Mouse (Mus musculus): ENCODE results near the gene Klc3.

Gene Klc3

GRCm38 (mm10) chr7:19359299-19359891, 44.5 kb downstream of the Klc3 start, which contains the start of the genes Cd3eap and Ppp1r13l:
Cd3eap (minus strand) TSS chr7:19359483.
Ppp1r13l (plus strand) TSS chr7:19359749.
- DNase-seq = peak; percentile 91

- DNase-seq = no peak
Measured at GRCm38 (mm10) chr7:19358634-19359033, 45.3 kb downstream of the Klc3 start.

- DNase-seq = no peak
Measured at GRCm38 (mm10) chr7:19357381-19358375, 46.2 kb downstream of the Klc3 start.

- DNase-seq = no peak
Measured at GRCm38 (mm10) chr7:19356311-19356710, 47.6 kb downstream of the Klc3 start.

DNA sequence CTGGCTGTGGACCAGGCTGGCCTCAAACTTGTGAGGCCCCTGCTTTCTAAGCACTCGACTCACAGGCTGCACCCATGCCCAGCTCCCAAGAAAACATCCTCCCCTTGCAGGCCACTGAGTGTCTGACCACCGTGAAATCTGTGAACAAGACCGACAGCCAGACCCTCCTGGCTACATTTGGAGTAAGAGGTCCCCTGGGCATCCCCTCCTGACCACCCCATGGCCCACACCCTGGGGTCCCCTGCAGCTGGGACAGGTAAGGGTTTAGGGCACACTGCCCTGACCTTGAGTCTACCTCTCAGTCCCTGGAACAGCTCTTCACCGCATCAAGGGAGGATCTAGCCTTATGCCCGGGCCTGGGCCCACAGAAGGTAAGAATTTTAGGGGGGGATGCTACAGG, 48.9 kb downstream of the Klc3 start:
- no peak for DNase-seq

DNA sequence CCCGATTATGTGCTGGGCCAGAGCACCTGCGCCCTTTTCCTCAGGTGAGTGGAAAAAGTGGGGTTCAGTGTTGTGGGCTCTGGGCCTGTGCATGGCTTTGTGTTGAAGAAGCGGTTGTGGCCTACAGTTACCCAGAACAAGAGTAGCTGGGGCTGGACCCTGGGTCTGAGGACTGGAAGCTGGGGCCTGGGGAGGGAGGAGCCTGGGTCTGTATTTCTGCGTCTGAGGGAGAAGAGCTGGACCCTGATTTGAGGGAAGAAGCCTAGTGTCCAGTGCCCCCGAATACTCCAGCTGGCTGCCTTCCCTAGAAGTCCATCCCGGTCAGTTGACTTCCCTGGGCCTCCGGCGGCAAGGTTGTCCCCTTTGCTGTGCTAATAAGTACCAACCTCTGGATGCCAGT, 53.7 kb downstream of the Klc3 start:
- DNase-seq = no peak

GRCm38 (mm10) chr7:19349188-19349915, 54.6 kb downstream of the Klc3 start:
- no peak for DNase-seq

GRCm38 (mm10) chr7:19344938-19345471, 58.9 kb downstream of the Klc3 start:
- DNase-seq = peak; percentile 99

Measured in kidney, adult 9 months (tissue).